Mouse (Mus musculus) limb, embryonic 10.5 days (tissue): ENCODE measurements at regions not wholly inside any gene's neighbourhood (a gene's known extent, or its start where the extent isn't known, plus 50 kb on each side); places are given as distances from the start of the nearest gene placed in this dataset.

Source experiments
- DNase-seq: peaks from one replicate; pipeline ENCODE4 v3.0.0-alpha.2; 2017; ENCODE audit warnings: low spot score
- H3K27ac ChIP-seq: fragments of 300-500 bp; sonication (generic); 2 replicates; pipeline ENCODE4 v1.5.1; 2016; ENCODE audit warnings: mild to moderate bottlenecking
- H3K27me3 ChIP-seq: fragments of 300-500 bp; sonication (generic); 2 replicates; pipeline ENCODE4 v1.6.1; 2016; ENCODE audit warnings: low read depth, mild to moderate bottlenecking; ENCODE audit not compliant: poor library complexity, severe bottlenecking
- H3K36me3 ChIP-seq: fragments of 300-500 bp; sonication (generic); 2 replicates; pipeline ENCODE4 v1.6.1; 2016; ENCODE audit warnings: mild to moderate bottlenecking, moderate library complexity
- H3K4me1 ChIP-seq: fragments of 300-500 bp; sonication (generic); 2 replicates; pipeline ENCODE4 v1.6.1; 2016
- H3K4me3 ChIP-seq: fragments of 300-500 bp; sonication (generic); 2 replicates; pipeline ENCODE4 v1.5.1; 2016; ENCODE audit warnings: mild to moderate bottlenecking, moderate library complexity
- H3K9me3 ChIP-seq: fragments of 300-500 bp; sonication (generic); replicated peaks from 2 replicates; pipeline ENCODE4 v1.6.1; 2016; ENCODE audit warnings: mild to moderate bottlenecking
- WGBS: fragments of 180-500 bp; shearing (Covaris S2); methylation state at CpG from one replicate; pipeline ENCODE4 v1.1.7; 2016; 5-methylcytosine and 5-hydroxymethylcytosine counted together

DNA sequence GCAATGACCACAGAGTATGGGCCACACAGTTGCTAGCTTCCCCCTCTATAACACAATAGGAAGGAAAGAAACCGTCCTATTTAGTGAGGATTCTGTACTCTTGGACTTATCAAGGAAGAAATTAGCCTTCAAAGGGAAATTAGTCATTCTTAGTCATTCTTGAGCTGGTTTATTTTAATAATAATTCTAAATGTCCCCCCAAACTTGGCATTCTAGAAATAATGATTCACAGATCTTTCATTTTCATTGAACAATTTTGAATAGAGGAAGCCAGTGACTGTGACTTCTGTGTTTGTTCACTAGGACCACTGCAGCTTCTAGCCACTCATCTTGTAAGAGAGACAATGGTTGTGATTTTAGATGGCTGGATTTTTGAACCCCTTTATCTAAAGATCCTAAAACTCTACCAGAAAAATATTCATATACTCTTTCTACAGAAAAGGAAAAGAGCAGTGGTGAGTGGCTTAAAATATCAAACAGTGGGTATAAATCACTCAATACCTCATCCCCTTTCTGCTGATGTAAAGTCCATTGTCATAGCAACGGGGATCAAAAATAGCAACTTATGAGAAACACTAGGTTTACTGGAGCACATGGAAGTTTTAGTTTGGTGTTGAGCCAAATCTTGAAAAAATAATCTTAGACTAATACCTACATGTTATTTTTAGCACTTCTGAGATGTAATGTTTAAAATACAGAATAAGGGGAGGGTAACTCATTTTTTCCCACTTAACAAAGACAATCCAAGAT lies 83.1 kb upstream of the Otogl start:
- WGBS = 83% methylated on average over 2 of the region's 2 CpGs
- H3K27ac ChIP-seq = no peak overlapping the region
- H3K9me3 ChIP-seq = no peaks in the 10 kb centered on the region
- no peak overlapping the region for H3K4me3 ChIP-seq
- no peaks in the 10 kb centered on the region for H3K4me1 ChIP-seq
- DNase-seq = no peak
- H3K36me3 ChIP-seq = no peaks in the 10 kb centered on the region
- H3K27me3 ChIP-seq = no peaks in the 10 kb centered on the region

DNA sequence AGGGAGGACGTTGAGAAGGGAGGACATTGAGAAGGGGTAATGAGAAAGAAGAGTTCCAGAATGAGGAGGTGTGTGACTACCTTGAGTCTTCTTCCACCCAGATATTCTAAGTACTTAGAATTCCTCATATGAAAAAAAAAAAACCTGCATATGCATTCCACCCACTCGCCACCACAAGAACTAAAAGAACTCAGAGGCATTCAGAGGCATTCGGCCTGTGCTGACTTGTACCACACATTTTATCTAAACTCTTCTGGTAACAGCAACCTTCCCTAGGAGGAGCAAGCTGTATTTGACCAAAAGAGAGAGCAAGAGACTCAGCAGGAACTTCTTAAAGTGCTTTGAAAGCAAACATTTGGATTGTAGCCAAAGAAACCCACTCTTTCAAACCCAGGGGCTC lies 80.7 kb upstream of the Otogl start:
- Histone ChIP-seq H3K27me3 (no peaks in the 10 kb centered on the region), H3K4me3 (no peak overlapping the region), H3K4me1 (no peaks in the 10 kb centered on the region), H3K36me3 (no peaks in the 10 kb centered on the region), H3K9me3 (no peaks in the 10 kb centered on the region), H3K27ac (no peak overlapping the region)
- no peak for DNase-seq
- 85% methylated on average over 3 of the region's 3 CpGs for WGBS

GRCm38 (mm10) chr10:107990557-107990956 lies 78.6 kb upstream of the Otogl start:
- H3K36me3 ChIP-seq = no peaks in the 10 kb centered on the region
- H3K27me3 ChIP-seq = no peaks in the 10 kb centered on the region
- 93% methylated on average over 3 of the region's 3 CpGs for WGBS
- no peak overlapping the region for H3K4me3 ChIP-seq
- DNase-seq = no peak
- H3K4me1 ChIP-seq = no peaks in the 10 kb centered on the region
- H3K9me3 ChIP-seq = no peaks in the 10 kb centered on the region
- H3K27ac ChIP-seq = no peak overlapping the region

GRCm38 (mm10) chr10:107989913-107990312 lies 78.0 kb upstream of the Otogl start:
- Histone ChIP-seq H3K9me3 (no peaks in the 10 kb centered on the region), H3K27me3 (no peaks in the 10 kb centered on the region), H3K36me3 (no peaks in the 10 kb centered on the region), H3K4me3 (no peak overlapping the region), H3K4me1 (no peaks in the 10 kb centered on the region), H3K27ac (no peak overlapping the region)
- WGBS = 82% methylated on average over 2 of the region's 2 CpGs
- DNase-seq = no peak

DNA sequence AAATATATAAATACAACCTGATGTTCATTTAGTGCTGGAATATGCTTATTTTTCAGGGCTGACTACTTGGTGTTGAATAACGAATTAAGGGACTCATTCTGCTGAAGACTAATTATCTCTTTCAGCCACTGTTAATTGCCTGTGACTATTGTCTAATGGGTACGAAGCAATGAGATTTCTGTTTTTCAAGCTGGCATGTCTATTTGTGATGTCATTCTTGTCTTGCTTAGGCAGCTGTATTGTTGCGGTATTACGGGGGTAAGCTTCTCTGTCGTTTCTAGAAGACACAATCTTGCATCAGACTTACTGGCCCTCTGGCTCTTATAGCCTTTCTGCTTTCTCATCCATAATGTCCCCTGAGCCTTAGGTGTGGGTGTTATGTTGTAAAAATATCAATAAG lies 70.7 kb upstream of the Otogl start:
- no peaks in the 10 kb centered on the region for H3K4me1 ChIP-seq
- no peaks in the 10 kb centered on the region for H3K27me3 ChIP-seq
- whole genome bisulfite sequencing = 91% methylated on average over 5 of the region's 5 CpGs
- H3K36me3 ChIP-seq = no peaks in the 10 kb centered on the region
- no peak for DNase-seq
- H3K27ac ChIP-seq = no peak overlapping the region
- no peaks in the 10 kb centered on the region for H3K9me3 ChIP-seq
- no peak overlapping the region for H3K4me3 ChIP-seq

GRCm38 (mm10) chr10:107982082-107982481 lies 70.1 kb upstream of the Otogl start:
- Histone ChIP-seq H3K27me3 (no peaks in the 10 kb centered on the region), H3K36me3 (no peaks in the 10 kb centered on the region), H3K27ac (no peak overlapping the region), H3K4me1 (no peaks in the 10 kb centered on the region), H3K4me3 (no peak overlapping the region), H3K9me3 (no peaks in the 10 kb centered on the region)
- WGBS = 91% methylated on average over 1 of the region's 1 CpGs
- no peak for DNase-seq

- Histone ChIP-seq H3K4me3 (no peak overlapping the region), H3K9me3 (no peaks in the 10 kb centered on the region), H3K27me3 (no peaks in the 10 kb centered on the region), H3K27ac (no peak overlapping the region), H3K4me1 (no peaks in the 10 kb centered on the region), H3K36me3 (no peaks in the 10 kb centered on the region)
- WGBS = 84% methylated on average over 3 of the region's 3 CpGs
- DNase-seq = no peak
These were observed 64.5 kb upstream of the Otogl start for GRCm38 (mm10) chr10:107976392-107976965.

- Histone ChIP-seq H3K9me3 (no peaks in the 10 kb centered on the region), H3K4me3 (no peak overlapping the region), H3K27ac (no peak overlapping the region), H3K4me1 (no peaks in the 10 kb centered on the region), H3K27me3 (no peaks in the 10 kb centered on the region), H3K36me3 (no peaks in the 10 kb centered on the region)
- DNase-seq = no peak
These were observed 59.8 kb upstream of the Otogl start for GRCm38 (mm10) chr10:107971748-107972147.

DNA sequence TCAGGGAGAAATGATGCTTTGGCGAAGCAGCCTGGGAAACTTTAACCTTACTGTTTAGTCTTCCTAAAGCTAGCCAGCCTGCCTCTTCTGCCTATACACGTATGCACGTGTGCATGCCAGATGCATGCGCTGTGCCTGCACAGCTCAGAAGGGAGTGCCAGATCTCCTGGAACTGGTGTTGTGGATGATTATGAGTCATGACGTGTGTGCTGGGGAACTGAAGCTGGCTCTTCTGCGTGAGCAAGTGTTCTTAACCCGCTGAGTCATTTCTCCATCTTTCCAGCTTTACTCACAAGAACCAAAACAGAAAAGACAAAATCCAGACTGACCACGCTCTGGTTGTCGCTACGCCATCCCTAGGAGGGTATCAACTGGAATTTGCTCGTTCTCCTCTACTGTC lies 55.1 kb upstream of the Otogl start:
- Histone ChIP-seq H3K4me3 (no peak overlapping the region), H3K9me3 (no peaks in the 10 kb centered on the region), H3K4me1 (no peaks in the 10 kb centered on the region), H3K27ac (no peak overlapping the region), H3K36me3 (no peaks in the 10 kb centered on the region), H3K27me3 (no peaks in the 10 kb centered on the region)
- 89% methylated on average over 11 of the region's 11 CpGs for WGBS
- DNase-seq = no peak

DNA sequence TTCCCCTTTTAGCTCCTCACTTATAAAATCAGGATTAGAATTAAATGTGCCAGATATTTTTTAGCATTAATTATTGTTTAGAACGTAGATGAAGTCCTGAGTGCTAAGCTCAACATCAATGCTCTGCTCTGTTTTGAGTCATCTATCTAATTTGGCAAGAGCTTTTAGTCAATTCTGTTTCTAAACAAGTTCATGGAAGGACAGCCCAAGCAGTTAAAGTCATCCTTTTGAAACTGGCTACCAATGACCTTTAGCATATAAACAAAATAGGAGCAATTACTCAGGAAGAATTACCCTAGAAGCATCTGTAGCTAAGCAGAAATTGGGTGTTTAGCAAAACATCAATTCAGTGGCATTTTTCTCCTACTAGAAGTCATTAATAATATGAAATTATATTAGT lies 52.1 kb upstream of the Otogl start:
- H3K9me3 ChIP-seq = no peaks in the 10 kb centered on the region
- 78% methylated on average over 1 of the region's 1 CpGs for WGBS
- no peaks in the 10 kb centered on the region for H3K36me3 ChIP-seq
- H3K27me3 ChIP-seq = no peaks in the 10 kb centered on the region
- no peak overlapping the region for H3K4me3 ChIP-seq
- no peak for DNase-seq
- no peak overlapping the region for H3K27ac ChIP-seq
- H3K4me1 ChIP-seq = no peaks in the 10 kb centered on the region

- 92% methylated on average over 3 of the region's 3 CpGs for WGBS
- no peak for DNase-seq
- Histone ChIP-seq H3K4me1 (no peaks in the 10 kb centered on the region), H3K36me3 (no peaks in the 10 kb centered on the region), H3K27me3 (no peaks in the 10 kb centered on the region), H3K4me3 (no peak overlapping the region), H3K9me3 (no peaks in the 10 kb centered on the region), H3K27ac (no peak overlapping the region)
These were observed 50.2 kb upstream of the Otogl start for GRCm38 (mm10) chr10:107962130-107962529.
